Mouse (Mus musculus): ENCODE data around the gene Mcat.

The Mcat gene

GRCm38 (mm10) chr15:83563327-83563856, at the start of gene Mcat, which contains the start of gene Tspo:
Gene Mcat (minus strand): TSS chr15:83563787.
Gene Tspo (plus strand): TSS chr15:83563592.
- DNase-seq (ENCODE audit: extremely low spot score, low read depth, low spot score) = no peak

- DNase-seq (ENCODE audit: extremely low spot score, low read depth, low spot score) = no peak
Measured at GRCm38 (mm10) chr15:83607115-83607802, 43.7 kb upstream of the Mcat start.

DNA sequence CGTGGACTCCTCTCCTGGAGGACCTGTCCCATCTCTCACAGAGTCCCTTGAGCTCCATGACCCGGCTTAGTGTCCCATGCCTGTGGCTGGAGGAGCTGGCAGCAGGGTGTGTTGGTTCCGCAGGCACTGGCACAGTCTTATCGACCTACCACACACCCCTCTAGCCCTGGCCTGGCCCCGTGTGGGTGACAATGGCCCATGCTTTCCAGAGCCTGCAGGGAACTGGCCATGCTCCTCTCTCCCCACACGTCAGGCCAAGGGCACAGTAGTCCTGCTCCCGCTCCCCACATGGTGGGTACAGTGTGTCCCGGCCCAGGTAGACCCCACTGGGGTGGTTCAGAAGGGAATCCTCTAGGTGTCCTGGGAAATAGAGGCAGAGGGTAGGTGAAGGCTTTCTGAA, 43.1 kb upstream of the Mcat start:
- DNase-seq (ENCODE audit: extremely low spot score, low read depth, low spot score) = no peak

GRCm38 (mm10) chr15:83606216-83606615, 42.6 kb upstream of the Mcat start:
- no peak for DNase-seq (ENCODE audit: extremely low spot score, low read depth, low spot score)

DNA sequence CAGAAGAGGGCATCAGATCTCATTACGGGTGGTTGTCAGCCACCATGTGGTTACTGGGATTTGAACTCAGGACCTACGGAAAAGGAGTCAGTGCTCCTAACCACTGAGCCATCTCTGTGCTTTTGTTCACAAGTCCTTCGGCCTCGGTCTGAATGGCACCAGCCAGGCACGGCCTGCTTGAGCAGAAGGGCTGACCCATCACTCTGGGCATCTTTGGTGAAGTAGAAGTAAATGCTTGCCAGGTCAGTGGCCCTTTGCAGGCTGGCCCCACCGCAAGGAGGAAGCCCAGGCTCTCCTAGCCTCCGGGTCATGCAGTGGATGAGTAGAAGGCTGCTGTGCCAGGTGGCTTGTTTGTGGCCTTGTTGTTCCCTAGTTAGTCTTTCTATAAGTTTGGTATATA, 39.8 kb upstream of the Mcat start:
- no peak for DNase-seq (ENCODE audit: extremely low spot score, low read depth, low spot score)

- DNase-seq (ENCODE audit: extremely low spot score, low read depth, low spot score) = no peak
Measured at GRCm38 (mm10) chr15:83603046-83603396, 39.4 kb upstream of the Mcat start.

GRCm38 (mm10) chr15:83602372-83603045, 38.9 kb upstream of the Mcat start:
- no peak for DNase-seq (ENCODE audit: extremely low spot score, low read depth, low spot score)

DNA sequence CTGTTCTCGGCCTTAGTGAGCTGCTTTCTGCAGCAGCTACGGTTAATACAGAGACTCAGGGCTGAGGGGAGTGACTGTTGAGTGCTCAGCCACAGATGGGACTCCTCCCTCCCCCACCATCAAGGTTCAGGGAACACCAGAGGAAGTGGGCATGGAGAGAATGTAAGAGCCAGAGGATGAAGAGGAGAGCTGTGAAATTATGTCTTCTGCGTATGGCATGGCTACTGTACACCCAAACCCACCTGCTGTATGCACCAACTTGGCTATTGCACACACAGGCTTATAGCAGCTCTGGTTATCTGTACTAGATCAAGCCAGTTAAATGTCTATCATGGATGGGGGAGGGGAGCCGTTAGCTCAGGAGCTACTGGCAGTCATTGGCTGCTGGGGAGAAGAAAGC, 37.6 kb upstream of the Mcat start:
- DNase-seq (ENCODE audit: extremely low spot score, low read depth, low spot score) = no peak

DNA sequence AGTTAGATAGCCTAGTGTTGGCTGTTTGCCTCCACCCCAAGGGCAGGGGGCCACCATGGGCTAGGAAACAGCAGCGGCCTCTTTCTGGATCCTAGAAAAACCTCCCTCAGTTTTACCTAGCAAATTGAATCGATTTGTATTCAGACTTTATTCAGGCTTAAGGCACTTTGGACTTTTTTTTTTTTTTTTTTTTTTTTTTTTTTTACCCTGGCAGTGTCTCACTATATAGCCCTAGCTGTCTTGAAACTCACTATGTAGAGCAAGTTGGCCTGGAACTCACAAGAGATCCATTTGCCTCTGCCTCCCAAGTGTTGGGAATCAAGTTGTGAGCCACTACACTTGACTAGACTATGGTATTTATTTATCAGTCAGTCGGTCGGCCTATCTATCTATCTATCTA, 33.2 kb upstream of the Mcat start:
- DNase-seq (ENCODE audit: extremely low spot score, low read depth, low spot score) = no peak

- DNase-seq (ENCODE audit: extremely low spot score, low read depth, low spot score) = no peak
Measured at GRCm38 (mm10) chr15:83595364-83595711, 31.8 kb upstream of the Mcat start.

GRCm38 (mm10) chr15:83594513-83595363, 31.2 kb upstream of the Mcat start, which contains the start of gene Ttll12:
Gene Ttll12 (minus strand): TSS chr15:83595157.
- peak; percentile 96 for DNase-seq (ENCODE audit: extremely low spot score, low read depth, low spot score)

DNA sequence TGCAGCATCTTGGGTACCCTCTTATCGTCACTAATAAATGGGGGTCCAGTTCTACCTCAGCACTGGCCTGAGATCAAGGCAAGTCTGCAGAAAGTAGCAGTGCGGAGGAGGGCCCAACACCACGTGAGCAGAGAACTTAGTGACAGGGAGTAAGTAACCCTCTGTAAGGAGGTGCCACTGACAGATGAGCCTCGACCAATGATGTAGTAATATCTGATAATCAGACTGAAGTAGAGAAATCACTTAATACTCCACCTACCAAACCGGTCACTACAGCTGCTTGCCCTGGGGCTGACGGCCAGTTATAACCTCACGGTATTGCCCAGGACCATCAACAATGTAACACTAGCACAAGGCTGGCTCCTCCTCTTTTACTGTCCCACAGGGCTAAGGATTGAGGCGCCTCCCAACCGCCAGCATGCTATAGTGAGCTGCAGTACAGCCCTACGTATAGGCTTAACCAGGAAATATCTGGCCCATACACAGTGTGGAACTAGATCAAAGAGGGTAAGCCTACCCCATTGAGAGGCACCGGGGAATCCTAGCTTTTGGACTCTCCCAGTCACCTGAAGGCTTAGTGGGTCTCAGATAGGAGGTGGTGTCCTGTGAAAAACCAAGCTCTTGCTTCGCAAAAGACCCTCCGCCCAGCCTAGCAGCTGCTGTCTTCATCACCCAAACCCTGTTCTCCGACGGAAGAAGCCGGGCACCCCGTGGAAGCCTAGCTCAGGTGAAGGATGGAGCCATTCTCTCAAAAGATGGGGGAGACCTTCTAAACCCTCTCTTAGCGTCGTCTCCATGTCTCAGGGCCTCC, 30.3 kb upstream of the Mcat start:
- DNase-seq (ENCODE audit: extremely low spot score, low read depth, low spot score) = no peak

GRCm38 (mm10) chr15:83593189-83593585, 29.6 kb upstream of the Mcat start:
- DNase-seq (ENCODE audit: extremely low spot score, low read depth, low spot score) = no peak

- no peak for DNase-seq (ENCODE audit: extremely low spot score, low read depth, low spot score)
Measured at GRCm38 (mm10) chr15:83592260-83593188, 28.9 kb upstream of the Mcat start.

DNA sequence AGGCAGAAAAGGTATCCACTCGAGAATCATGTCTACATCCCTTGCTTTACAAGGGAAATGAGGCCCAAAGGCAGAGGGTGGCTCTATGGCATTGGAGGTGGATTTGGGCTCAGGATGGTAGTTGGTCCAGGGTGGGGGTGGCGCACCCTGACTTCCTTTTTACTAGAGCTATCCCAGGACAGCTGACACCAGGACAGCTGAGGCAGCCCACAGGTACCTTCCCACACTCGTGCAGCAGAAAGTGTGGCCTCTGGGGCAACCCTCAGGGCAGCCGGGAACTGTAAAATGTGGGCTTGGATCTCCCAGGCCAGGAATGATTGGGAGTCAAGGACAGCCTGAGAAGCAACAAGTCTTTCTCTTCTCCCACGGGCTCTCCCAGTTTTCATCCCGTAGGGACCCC, 28.2 kb upstream of the Mcat start:
- DNase-seq (ENCODE audit: extremely low spot score, low read depth, low spot score) = no peak

DNA sequence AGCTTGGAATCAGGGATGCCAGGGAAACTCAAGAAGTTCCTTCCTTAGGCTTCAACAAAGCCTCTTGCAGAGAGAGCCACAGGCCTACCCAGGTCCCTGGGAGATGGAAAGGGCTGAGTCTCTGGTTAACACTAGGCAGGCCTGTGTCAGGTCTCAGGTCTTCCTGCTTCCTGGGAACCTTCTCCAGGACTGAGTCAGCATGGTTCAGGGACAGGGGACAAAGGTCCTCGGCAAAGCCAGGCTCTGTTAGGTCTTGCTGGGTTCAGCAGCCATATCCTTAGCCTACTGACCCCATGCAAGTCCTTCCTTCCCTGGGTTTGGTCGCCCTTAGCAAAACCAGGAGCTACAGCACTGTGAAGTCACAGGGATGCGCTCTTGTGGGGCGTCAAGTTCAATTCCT, 27.3 kb upstream of the Mcat start:
- DNase-seq (ENCODE audit: extremely low spot score, low read depth, low spot score) = no peak

DNA sequence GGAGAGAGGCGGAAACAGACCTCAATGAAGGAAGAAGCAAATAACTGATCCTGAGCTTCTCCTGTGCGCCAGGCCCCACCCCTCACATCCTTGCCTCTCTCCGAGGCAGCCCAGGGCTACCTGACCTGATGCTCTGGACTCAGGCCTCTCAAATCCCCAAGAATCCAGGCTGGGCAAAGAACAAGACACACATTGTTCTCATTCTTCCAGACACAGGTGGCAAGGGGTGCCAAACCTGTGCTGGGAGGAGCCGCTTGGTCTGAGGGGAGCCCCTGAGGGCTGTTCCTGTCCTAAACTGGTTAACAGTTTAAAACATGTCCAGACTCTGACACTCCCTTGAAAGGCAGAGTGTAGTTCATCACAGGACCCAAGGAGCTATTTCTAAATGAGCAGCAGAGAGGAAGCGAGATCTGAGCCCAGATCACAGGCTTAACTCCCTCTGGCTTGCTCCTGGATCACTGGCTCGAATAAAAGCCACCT, 21.2 kb upstream of the Mcat start:
- no peak for DNase-seq (ENCODE audit: extremely low spot score, low read depth, low spot score)

DNA sequence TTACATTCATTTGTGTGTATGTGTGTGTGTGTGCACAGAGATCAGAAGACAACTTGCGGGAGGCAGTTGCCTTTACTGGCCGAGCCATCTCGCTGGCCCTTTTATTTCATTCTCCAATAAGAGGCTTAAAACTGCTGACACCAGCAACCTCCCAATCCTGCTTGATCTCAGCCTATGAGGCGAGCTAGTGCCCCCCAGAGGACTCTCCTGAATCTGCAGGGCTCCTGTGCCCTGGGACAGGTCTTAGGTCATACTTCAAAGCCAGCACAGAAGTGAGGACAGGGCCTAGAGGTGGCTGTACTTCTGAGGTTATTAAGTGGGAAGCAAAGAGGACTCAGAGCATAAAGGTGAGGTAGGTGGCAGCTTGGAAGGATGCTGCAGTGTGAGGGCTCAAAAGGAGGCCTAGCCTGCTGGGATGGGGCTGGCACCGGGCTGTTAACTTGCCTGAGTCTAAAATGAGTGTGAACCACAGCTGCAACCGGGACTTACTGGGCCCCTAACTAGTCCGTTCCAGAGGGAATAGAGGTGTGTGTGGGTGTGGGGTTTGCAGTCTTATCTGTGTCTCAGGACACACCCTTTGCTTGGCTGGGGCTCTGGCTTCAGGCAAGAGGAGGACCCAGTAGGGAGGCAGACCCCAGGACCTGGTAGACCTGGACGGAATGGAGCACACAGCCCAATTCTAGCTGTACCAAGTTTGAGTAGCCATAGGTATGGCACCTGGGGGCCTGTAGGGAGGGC, 20.0 kb upstream of the Mcat start:
- DNase-seq (ENCODE audit: extremely low spot score, low read depth, low spot score) = no peak

DNA sequence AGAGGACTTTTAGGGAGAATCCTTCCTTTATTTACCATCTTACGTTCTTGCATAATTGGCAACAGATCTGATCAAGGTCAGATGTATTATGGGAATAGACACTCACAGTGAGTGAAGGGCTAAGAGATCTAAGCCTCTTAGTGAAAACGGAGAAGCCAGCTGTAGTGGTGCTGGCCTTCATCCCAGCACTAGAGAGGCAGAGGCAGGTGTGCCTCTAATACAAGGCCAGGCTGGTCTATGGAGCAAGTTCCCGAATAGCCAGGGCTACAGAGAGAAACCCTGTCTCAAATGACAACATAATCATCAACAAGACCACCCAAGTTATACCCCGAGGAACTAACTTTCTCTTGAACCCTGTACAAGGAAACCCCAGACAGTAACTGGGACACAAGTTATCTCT, 19.3 kb upstream of the Mcat start:
- DNase-seq (ENCODE audit: extremely low spot score, low read depth, low spot score) = no peak
